Mouse (Mus musculus) thymus, postnatal 36 days (tissue): ENCODE results near the gene Mindy3.

Experiments
- DNase-seq, 2 experiments: peaks; one replicate each; pipeline ENCODE4 v3.0.0; 2022; ENCODE audit warnings: mixed read lengths in 2 of 2

The Mindy3 gene

DNA sequence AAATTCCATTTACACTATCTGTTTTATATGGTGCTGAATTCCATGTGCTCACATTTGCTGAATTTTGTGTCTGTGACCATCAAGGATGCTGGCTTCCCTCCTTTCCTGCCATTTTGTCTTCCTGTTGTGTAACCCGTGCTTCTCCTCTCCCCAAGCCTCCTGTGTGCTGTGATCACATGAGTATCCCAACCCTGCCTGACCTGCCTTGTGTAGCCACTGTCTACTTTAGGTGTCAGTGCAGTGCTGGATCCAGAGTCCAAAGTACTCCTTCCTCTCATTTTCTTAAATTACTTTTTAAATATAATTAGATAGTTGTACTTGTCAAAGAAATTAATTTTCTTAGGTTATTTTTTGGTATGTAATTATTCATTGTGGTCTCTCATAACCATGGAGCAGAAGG is 51.3 kb downstream of the Mindy3 start:
- no peak for DNase-seq

DNA sequence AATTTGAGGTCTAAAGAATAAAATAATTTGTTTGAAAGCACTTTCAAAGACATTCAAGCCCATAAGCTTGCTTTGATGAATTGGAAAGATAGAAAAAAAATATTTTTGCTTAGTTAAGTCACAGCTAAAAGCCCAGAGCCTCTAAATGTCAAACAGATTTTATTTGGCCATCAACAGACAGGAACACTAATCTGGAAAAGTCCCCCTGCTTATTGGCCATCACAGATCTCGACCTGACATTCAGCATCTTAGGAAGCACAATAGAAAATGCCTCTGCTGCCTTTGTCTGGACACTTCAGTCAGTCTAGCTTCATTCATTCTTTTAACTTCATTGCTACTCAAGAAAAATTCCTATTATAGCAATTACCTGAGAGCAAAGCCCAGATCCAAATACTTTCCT is 58.0 kb downstream of the Mindy3 start:
- DNase-seq, result no peak

DNA sequence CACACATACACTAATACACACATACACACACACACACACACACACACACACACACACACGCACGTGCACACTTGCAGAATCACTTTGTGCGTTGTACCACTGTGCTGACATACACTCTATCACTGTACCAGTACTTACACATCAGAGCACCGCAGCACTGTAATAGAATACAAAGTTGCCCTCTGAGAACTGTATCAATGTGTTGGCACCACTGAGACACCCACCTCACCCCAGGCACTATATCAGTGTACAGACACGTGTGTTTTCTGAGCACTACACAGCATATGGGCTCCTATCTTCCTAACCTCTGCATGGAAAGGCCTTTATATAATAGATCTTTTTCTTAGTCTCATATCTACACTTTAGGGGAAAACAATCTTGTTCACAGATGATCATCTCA is 64.4 kb downstream of the Mindy3 start:
- no peak for DNase-seq

DNA sequence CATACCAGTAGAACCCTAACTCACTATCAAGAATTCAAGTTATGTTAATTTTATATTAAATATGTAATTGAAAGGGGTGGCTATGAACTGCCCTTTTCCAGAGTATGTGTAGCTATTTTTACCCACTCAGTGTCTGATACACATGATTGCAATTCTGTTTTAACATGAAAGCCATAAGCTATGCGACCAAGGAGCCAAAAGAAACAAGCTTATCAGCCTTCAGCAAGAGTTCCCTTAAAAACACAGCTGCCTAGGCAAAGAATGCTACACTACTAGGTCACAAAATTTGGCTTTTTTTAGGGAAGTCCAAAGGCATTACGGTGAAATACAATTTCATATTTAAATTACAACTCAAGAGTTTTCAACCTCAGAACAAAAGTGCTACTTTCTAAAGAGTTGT is 70.4 kb downstream of the Mindy3 start:
- no peak for DNase-seq

DNA sequence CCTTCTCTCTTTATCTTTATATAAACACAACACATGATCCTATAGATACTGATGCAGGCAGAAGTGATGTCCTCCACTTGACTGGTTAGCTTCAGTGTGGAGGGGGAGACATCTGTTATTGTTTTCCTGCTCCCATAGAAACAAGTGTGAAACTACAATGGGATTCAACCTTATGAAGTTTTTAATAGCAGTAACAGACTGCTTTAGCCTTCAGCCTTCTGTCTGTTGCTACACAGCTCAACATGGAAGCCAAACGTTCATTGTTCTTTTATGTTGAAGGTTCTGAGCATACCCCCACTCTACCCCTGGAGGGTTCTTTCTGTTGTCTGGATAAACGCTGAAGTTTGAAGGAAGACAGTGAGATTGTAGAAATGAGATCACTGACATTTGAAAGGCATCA is 87.3 kb downstream of the Mindy3 start:
- DNase-seq, result no peak

DNA sequence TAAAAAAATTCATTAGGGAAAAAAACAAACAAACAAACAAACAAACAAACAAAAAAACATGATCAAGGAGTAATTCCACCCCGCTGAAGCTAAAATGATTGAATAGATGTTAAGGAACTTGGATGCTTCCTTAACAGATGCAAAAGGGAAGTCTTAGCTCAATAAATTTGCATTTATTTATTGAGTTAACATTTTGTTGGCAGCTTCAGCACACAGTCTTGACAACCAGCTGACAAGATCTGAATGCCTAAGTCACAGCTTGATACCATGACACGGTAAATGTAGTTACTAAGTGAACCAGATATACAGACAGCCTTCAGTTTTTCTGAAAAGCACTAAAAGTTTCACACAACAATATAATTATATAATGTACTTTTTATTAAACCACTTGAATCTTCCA is 89.7 kb downstream of the Mindy3 start:
- no peak for DNase-seq

DNA sequence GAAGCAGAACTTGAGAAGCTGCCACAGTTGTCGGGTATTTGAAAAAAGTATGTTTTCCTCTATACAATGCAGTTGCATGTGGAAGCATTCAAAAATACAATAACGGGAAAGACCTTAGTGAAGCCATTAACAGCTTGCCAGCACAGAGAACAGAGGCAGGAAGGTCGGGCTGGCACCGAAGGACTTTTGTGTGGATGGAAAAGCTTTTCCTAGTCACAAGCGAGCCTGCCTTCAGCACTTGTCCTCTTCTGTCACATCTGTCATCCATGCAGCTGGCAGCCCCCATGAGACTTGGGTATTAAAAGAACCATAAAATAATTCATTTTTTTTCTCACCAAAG is 90.2 kb downstream of the Mindy3 start:
- no peak for DNase-seq

DNA sequence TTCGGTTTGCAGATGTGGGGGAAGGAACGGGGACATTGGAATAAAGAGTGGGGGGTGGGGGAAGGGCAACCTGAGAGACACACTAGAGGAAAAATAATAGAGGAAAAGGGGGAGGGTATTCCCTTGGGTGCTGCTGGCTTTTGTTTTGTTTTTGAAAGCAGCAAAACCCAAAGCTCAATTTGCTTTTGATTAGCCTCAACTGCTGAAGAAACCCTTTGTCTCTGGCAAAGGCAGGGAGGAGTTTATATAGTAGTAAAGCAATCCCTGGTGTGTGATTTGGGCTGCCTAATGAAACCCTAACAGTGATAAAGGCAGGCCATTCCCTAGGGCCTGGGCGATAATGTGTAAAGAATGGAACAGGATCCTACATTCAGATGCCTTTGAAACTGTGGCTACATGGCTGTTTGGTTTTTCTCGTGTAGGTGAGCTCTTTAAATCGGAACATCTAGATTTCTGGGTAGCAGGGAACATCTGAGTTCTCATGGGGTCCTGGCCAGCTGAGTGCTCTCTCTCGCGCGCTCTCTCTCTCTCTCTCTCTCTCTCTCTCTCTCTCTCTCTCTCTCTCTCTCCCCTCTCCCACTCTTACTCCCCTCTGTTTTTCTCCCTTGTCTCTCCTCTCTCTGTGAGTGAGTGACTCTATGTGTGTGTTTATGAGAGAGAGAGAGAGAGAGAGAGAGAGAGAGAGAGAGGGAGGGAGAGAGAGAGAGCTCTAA is 90.8 kb downstream of the Mindy3 start:
- no peak for DNase-seq

DNA sequence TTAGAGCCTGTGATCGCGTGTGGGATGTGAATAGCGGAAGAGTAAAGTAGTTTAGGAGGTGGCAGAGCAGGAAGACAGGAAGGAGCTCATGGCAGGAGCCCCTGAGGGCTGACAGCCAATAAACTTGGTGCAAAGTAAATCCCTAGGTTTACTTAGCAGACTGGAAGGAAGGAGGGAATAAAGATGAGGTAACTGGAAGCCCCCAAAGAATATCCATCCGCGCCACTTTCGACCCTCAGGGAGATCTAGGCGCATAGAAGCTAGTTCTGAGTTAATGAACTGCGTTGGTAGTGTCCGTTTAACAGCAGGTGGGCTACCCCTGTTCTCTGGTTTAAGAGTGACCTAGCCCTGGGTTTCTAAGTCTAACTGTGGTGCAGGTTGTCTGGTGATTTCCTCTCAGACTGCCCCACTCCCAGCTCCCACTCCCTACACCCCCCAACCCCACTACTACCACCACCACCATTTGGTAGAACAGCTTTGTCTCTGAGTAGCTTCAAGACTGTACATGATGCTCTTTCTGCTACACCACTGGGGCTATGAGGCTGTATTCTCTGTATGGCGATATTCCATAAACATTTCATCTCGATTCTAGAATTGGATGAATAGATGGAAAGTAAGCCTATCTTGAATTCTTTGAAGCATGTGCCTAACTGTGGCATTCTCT is 91.4 kb downstream of the Mindy3 start:
- DNase-seq, result no peak

DNA sequence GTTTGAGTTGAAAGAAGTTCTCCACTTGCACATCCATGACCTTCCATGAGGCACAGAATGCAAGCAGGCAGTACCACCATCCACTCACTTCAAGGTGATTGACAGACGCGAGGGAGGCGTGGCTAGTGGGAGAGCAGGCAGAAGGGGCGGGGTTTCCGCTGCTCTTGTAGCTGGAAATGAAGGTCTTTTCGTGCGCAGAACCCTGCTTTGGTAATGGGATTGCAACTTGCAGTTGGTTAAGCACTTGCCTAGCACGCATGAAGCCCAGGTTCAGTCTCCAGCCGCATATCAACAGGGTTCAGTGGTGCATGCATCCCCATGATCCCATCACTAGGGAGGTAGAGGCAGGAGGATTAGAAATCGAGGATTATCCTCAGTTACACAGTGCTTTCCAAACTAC is 92.1 kb downstream of the Mindy3 start:
- peak; percentile 67 to 69 for DNase-seq

DNA sequence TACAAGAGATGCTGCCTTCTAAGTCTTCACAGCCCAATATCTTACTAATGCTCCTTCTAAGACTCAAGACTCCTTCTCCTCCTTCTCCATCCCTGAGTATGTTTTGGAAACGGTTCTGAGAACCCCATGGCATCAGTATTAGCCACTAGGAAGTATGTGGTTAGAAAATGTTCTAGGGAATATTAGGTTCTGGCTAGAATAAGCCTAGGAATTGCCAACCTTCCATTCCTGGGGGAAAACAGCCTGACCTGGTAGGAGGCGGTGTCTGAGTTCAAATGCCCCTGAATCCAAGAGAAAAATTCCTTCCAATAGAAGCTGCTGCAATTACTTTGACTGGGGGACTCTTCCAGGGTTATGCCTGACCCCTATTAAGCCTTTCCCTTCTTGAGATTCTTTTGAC is 93.4 kb downstream of the Mindy3 start:
- DNase-seq, result no peak

DNA sequence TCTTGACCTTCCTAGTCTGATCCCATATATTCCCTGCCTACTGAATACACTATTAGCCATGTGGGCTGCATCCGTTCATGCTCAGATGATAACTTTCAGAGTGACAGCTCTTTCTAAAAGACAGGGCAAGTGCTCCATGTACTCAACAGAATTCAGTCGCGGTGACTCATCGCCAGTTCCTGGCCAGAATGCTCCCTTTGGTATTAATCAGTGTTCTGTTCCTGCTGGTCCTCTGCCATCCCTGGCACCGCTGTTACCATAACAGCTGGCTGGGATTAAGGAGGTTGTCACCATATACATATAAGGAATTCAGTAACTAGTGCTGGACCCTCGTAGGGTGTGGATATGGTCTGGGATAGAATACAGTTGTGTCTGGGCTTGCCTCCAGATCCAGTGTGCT is 93.9 kb downstream of the Mindy3 start:
- DNase-seq, result no peak

DNA sequence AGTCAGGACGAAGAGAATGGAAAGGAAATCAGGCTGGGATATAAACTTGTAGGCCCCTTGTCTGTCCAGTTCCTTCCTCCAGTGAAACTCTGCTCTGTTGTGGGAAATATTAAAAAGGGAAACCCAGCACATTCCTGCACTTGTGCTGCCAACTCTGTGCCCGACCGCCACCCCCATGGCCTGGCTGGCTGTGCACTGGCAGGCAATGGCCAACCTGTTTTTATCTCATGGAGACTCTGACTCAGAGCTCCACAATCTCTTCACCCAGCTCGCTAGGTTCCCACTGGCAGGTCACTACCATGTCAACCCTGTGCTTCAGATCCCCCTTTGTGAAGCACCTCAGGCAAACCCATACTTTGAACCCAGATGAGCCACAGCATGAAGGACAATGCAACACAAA is 98.4 kb downstream of the Mindy3 start:
- no peak for DNase-seq

DNA sequence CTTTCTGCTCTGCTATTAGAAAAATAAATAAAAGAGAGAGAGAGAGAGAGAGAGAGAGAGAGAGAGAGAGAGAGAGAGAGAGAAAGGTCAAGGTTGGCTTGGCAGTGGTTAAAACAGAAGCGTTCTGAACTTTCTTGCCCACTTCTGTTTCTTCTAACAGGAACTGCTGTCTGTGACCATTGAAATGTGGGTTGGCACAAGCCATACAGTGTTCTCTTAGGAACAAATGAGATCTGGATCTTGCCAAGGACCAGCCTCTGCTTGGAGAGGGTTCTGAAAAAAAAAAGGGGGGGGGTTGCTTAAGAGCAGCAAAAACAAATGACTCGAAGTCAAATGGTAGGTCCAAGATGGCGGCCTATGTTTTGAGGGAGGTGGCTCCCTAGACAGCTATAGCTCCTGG is 100.6 kb downstream of the Mindy3 start:
- no peak for DNase-seq

DNA sequence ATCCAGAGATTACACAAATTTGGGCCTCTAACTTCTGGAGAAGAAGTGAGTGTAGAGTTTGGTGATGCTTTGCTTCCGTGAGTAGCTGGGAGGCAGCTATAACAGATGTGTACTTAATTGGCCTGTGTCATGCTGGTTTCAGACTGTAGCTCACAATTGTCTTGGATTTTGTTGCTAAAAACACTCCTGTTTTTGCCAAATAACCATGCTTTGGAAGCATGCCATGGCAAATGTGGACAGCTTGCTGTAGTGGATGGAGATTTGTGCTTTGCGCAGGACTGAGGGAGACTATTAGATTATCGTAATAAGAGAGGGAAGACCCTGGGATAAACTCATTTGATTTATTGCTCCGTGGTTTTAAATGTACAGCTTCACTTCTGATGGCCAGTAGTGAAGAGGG is 101.2 kb downstream of the Mindy3 start:
- no peak for DNase-seq

DNA sequence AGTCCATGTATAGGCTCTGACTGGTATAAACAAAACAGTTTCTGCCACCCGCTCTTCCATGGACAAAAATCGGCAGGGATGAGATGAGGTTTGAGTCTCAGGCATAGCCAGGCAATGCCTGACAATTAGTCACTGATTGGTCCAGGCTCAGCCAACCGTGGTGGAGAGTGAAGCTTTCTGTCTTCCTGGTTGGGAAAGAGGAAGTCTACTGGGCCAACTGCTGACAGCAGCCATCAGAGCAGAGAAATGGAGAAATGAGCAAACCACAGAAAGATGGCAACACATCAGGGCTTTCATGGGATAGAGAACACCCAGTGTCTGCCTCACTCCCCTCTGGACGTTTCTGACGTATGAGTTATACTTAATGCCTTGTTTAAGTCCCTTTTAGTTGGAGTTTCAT is 101.9 kb downstream of the Mindy3 start:
- no peak for DNase-seq

DNA sequence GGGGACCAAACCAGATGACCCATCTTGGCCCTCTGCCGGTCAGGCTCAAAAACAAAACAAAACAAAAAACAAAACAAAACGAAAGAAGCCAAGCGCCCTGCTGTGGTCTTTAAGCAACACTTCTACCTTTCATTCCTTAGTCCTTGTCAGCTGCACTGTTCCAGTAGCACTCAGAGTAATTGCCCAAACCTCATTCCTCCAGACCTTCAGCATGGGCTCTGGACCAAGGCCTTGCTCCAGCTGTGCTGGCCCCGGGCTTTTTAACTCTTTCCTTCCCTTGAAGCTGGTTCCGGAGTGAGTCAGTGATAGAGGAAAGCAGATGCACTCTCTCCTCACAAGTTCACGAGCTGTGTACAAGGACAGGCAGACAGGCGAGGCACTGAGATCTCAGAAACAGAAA is 102.9 kb downstream of the Mindy3 start:
- DNase-seq, result no peak

DNA sequence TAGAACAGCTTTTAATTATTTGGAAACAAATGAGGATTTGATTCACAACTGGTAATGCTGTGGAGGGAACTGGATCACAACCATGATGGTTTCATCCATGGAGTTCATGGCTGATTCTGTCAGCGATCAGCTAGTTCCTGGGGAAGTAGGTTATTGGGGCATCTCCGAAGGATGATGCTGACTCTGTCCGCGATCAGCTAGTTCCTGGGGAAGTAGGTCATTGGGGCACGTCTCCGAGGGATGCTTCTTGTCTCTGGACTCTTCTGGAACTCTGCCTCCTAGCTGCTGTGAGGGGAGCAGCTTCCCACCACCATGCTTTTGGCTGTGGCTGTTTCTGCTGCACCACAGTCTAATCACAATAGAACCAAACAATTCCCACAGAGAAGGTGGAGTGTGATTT is 105.2 kb downstream of the Mindy3 start:
- no peak for DNase-seq

DNA sequence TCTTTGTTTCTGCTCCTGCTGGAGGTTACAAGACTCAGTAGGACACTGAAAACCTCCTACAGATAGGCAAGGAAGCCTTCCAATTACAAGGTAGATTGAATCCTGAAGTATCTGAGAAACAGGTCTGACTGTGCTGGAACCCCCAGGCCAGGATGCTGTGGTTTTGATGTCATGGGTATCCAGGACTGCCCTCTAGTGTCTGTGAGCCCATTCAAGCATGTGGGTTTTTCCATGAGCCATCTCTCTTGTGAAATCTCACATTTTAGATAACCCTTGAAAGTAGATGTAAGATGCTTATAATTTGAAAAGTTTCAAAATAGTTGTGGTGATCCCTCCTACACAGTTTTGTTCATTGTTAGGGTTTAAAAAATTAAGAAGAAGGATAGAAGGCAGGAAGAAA is 110.8 kb downstream of the Mindy3 start:
- no peak for DNase-seq

DNA sequence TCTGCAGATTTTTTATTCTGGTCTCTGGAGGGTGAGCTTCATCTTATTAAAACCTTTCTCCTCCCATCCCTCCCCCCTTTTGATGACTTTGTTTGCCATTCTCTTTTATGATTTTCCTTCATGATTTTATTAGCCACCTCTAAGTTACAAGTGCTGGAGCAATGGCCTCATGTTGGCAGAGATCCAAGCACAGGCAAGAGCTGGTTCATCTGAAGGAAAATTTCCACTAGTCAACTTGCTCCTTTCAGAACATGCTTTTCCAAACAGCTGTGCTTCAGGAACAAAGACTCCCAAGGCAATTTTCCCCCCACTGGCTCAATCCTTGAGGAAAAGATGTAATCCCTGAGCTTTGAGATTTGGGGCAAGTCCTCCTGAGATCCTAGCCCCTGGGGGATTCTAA is 112.0 kb downstream of the Mindy3 start:
- no peak for DNase-seq

DNA sequence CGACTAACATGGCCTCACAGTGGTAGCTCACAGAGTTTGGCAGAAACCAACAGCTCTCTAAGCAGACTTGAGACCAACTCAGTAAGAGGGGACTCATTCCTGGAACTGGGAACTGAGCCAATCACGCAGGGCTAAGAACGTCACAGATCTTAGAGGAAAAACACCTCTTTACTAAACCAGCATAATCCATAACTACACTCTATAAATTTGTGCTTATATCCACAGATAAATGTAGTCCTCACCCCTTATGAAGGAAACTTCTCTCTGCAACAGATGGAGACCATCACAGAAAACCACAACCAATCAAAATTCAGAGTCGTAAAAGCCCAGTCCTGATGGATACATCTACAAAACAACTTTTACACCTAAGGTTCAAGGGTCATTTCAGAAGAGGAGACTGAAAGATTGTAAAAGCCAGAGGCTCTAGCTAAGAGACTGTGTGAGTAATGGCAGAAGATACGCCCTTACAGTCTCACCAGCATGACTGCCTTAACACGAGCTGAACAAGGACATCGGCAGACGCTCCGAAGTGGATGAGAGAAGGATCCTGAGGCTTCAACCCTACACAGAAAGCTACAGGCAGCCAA is 114.1 kb downstream of the Mindy3 start:
- no peak for DNase-seq

DNA sequence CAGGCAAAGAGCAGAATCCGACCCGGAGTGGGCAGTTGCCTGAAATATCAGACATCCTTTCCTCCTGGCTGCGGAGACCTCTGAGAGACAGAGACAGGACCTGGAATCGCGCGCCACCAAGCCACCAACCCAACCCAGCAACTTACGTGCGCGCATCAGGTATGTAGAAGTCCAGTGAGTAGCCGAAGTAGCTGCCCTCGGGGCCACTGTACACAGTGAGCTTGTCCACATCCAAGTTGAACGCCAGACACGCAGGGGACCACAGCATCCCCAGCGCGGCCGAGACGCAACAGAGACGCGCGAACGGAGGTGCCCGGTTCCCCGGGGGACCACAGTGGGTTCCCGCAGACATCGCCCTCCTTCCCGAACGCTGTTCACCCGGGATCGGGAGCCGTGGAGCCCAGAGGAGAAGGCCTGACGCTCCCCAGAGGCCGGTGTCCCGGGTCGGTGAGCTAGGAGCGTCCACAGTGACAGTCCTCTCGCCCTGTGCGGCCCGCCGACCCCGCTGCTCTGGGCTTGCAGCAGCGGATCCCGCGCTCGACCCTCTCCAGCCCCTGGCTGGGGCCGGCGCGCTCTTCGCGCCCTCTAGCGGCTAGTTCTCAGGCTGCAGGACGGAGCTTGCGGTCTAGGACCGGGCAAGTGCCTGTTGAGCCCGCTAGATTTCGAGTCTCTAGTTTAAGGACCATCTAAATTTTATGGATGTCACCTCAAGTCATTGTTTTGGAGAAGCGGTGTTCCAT is 117.7 kb downstream of the Mindy3 start, which contains the start of gene Itga8:
Gene Itga8, minus strand, starts transcription at position 492 of the 740 bp plus-strand sequence.
- peak; percentile 69 to 72 for DNase-seq

DNA sequence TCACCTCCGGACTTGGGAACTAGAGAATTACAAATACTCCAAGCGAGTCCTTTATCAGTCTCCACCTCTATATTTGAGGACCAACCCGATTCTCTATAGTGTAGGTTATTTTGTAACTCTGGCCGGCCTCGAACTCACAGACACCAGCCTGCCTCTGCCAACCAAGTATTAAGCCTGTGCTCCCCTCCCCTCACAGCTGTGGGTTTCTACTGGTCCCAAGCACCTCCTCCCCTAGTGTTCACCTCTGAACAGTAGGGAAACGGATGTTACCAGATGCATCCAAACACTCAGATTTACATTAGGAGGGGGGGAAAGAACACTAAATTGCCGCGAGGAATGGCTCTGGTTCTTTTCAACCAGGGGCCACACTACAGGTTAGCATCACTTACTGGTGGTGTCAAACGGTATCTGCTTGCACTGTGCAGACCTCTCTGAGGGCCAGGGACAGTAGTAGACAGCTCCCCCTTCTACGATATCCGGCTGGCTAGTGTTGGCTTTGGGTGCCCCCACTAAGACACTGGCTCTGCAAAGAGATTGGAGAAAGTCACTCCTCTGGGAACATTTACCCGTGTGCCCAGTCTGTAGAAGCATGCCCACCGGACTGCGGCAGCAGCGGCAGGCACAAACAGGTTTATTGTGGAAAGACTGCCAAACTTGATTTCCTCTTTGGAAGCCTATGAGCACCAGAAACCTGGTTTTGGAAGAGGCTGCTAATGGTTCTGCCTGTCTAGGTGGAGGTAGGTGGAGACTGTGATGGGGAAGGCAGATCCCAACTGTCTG is 118.6 kb downstream of the Mindy3 start:
- no peak for DNase-seq
